Mouse (Mus musculus) stomach, postnatal 0 days (tissue): ENCODE results near the gene Arid3b. TPM values are rescaled to one million over a fixed set of nuclear protein-coding genes. Genes with fewer than 3 reads are reported as not detected.

Experiments used
- ATAC-seq: fragments of 200-750 bp; cut with Nextera tagmentation; 2 replicates; pipeline ENCODE4 v1.8.0; 2017; ENCODE audit not compliant: low FRiP score, low TSS enrichment
- DNase-seq: peaks from one replicate; pipeline ENCODE4 v3.0.0-alpha.2; 2016; ENCODE audit warnings: low spot score
- H3K27ac ChIP-seq: fragments of 300-500 bp; sonication (generic); replicated peaks from 2 replicates; pipeline ENCODE4 v1.5.1; 2014; ENCODE audit warnings: mild to moderate bottlenecking, control low read depth
- H3K27me3 ChIP-seq: fragments of 300-500 bp; sonication (generic); 2 replicates; pipeline ENCODE4 v1.6.1; 2014; ENCODE audit warnings: low read length; ENCODE audit not compliant: control insufficient read depth, insufficient read depth
- H3K36me3 ChIP-seq: fragments of 300-500 bp; sonication (generic); 2 replicates; pipeline ENCODE4 v1.6.1; 2014; ENCODE audit warnings: low read length, mixed read lengths; ENCODE audit not compliant: control insufficient read depth, insufficient read depth
- H3K4me1 ChIP-seq: fragments of 300-500 bp; sonication (generic); replicated peaks from 2 replicates; pipeline ENCODE4 v1.6.1; 2014; ENCODE audit warnings: antibody characterized with exemption; ENCODE audit not compliant: control insufficient read depth, insufficient read depth
- H3K4me2 ChIP-seq: fragments of 300-500 bp; sonication (generic); replicated peaks from 2 replicates; pipeline ENCODE4 v1.6.1; 2014; ENCODE audit warnings: low read depth, mild to moderate bottlenecking, control low read depth, moderate library complexity
- H3K4me3 ChIP-seq: fragments of 300-500 bp; sonication (generic); 2 replicates; pipeline ENCODE4 v1.5.1; 2014; ENCODE audit warnings: low read depth, low read length, control low read depth
- H3K9ac ChIP-seq: fragments of 300-500 bp; sonication (generic); 2 replicates; pipeline ENCODE4 v1.6.1; 2014; ENCODE audit warnings: mild to moderate bottlenecking, low read length, control low read depth, mixed read lengths
- H3K9me3 ChIP-seq: fragments of 300-500 bp; sonication (generic); 2 replicates; pipeline ENCODE4 v1.6.1; 2016; ENCODE audit warnings: low read length; ENCODE audit not compliant: control insufficient read depth
- CTCF ChIP-seq: IDR thresholded peaks from 2 replicates; pipeline ENCODE4 v1.5.1; 2016; ENCODE audit warnings: antibody characterized with exemption, low read depth, mild to moderate bottlenecking, moderate library complexity
- EP300 ChIP-seq: optimal IDR thresholded peaks from 2 replicates; pipeline ENCODE3; 2016; ENCODE audit warnings: antibody characterized with exemption
- WGBS: fragments of 180-500 bp; shearing (Covaris S2); extraction: QIAGEN DNeasy Blood & Tissue Kit; methylation state at CpG from one replicate; pipeline ENCODE4 v1.1.7; 2014; 5-methylcytosine and 5-hydroxymethylcytosine counted together
- polyA plus RNA-seq: library from polyadenylated mRNA; unstranded; fragments of >200 nt; fragmentation: Nextera tagmentation; extraction: Ambion mirVana; gene quantifications from 2 replicates; pipeline ENCODE4 v1.2.1, GENCODE M21; 2015

The Arid3b gene
- polyA plus RNA-seq, 1 experiment from 2014 or later: 3.0 TPM

DNA sequence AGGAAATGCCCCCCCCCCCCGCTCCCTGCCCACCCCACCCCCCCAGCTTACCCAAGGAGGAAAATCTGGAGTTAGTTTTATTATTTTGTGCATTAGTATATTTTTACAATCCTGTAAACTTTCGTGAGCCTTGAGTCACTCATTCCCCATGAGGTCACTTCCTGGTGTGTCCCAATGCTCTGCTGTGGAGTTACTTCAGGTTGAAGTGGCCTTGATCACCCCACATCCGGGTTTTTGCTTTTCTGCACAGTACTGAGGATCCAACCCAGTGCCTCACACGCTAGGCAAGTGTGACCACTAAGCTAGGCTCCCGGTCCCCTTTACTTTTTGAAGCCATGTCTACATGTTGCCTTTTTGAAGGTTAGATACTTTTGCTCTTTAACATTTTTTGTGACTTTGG, 37.5 kb upstream of the Arid3b start:
- WGBS: 65% methylated on average over 5 of the region's 5 CpGs
- Histone ChIP-seq H3K9me3 (no peaks in the 10 kb centered on the region), H3K4me2 (no peak overlapping the region), H3K27me3 (no peaks in the 10 kb centered on the region), H3K27ac (no peak overlapping the region), H3K9ac (no peak overlapping the region), H3K4me3 (no peak overlapping the region), H3K36me3 (no peaks in the 10 kb centered on the region), H3K4me1 (no peaks in the 10 kb centered on the region)
- TF ChIP-seq EP300 (no peak), CTCF (no peak)
- DNase-seq: no peak
- ATAC-seq: no peak

DNA sequence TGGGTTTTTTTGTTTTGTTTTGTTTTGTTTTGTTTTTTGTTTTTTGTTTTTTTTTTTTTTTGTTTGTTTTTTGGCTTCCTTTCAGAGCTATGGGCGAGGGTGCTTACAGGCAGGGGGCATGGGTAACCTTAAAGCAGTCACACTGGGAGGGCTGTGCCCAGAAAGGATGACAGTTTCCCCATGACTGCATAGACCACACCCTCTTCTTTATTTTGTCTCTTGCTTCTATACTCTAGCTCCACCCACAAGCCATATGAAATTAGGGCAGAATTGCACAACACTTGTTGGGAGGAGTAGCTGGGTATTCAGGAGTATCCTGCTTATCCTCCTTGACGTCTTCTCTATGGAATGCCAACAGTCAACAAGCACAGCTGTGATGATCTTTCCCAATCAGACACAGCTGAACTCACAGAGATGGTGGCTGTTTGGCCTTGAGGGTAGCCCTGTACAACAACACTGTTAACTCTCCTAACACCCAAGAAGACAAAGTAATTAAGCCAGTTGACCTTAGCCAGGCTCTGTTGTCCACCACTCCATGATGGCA, 33.8 kb upstream of the Arid3b start:
- peak; percentile 87 for TF ChIP-seq EP300
- TF ChIP-seq CTCF: no peak
- WGBS: 46% methylated on average over 2 of the region's 2 CpGs
- H3K27me3 ChIP-seq: no peaks in the 10 kb centered on the region

DNA sequence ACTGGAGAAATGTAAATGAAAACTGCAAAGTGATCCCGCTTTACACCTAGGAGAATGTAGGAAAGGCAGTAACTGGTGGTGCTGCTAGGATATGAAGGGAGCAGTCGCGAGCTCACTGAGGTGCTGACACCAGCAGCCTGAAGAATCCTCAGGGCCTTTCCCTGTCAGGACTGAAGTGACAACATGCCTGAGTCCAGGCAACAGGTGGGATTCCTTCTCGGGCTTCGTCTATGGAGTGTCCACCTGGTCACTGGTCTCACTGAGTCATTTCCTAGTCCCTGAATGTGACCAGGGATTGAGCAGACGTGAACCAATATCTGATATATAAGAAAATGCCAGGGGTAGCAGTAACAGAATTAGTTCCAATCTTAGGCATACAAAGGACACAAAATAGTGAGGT, 32.2 kb upstream of the Arid3b start:
- no peak overlapping the region for H3K27ac ChIP-seq
- no peaks in the 10 kb centered on the region for H3K4me1 ChIP-seq
- no peaks in the 10 kb centered on the region for H3K36me3 ChIP-seq
- ATAC-seq: no peak
- H3K4me2 ChIP-seq: no peak overlapping the region
- WGBS: 81% methylated on average over 6 of the region's 6 CpGs
- TF ChIP-seq EP300 (no peak), CTCF (no peak)
- no peaks in the 10 kb centered on the region for H3K27me3 ChIP-seq
- DNase-seq: no peak
- H3K9ac ChIP-seq: no peak overlapping the region
- no peaks in the 10 kb centered on the region for H3K9me3 ChIP-seq
- no peak overlapping the region for H3K4me3 ChIP-seq

More for the DNA sequence above, 33.8 kb upstream of the Arid3b start:
- ATAC-seq: no peak; the same call in 1 of the 2 replicates
- H3K36me3 ChIP-seq: no peaks in the 10 kb centered on the region
- no peaks in the 10 kb centered on the region for H3K9me3 ChIP-seq
- H3K4me2 ChIP-seq: no peak overlapping the region
- no peak overlapping the region for H3K4me3 ChIP-seq
- no peaks in the 10 kb centered on the region for H3K4me1 ChIP-seq
- H3K27ac ChIP-seq: 0 out of 2 replicates have a peak overlapping the region, but pooled peaks have one; percentile 45
- H3K9ac ChIP-seq: no peak overlapping the region
- no peak for DNase-seq

DNA sequence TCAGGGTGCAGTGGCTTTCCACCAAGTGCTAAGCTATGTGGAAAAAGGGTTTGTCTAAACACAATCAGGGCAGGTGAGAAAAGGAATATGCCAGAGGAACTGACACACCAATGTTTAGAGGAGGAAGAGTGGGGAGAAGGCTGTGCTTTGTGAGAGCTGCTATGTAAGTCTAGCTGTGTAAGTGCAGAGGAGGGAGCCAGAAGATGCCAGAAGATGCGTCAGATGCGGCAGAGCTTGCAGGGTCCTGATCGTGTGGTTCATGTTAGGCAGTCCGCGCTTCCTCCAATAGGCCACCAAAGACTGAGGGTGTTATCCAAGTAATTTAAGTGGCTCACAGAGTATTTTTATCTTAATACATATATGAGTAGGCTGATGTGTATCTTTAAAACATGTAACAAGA, 31.3 kb upstream of the Arid3b start:
- Histone ChIP-seq H3K27ac (no peak overlapping the region), H3K4me1 (no peaks in the 10 kb centered on the region), H3K36me3 (no peaks in the 10 kb centered on the region), H3K9me3 (no peaks in the 10 kb centered on the region), H3K4me3 (no peak overlapping the region), H3K9ac (no peak overlapping the region), H3K27me3 (no peaks in the 10 kb centered on the region), H3K4me2 (no peak overlapping the region)
- TF ChIP-seq EP300 (no peak), CTCF (no peak)
- no peak for DNase-seq
- WGBS: 82% methylated on average over 5 of the region's 5 CpGs
- ATAC-seq: no peak

GRCm38 (mm10) chr9:57867236-57867635, 30.6 kb upstream of the Arid3b start:
- Histone ChIP-seq H3K27me3 (no peaks in the 10 kb centered on the region), H3K9me3 (no peaks in the 10 kb centered on the region), H3K27ac (no peak overlapping the region), H3K4me2 (no peak overlapping the region), H3K36me3 (no peaks in the 10 kb centered on the region), H3K4me3 (no peak overlapping the region), H3K9ac (no peak overlapping the region), H3K4me1 (no peaks in the 10 kb centered on the region)
- DNase-seq (no peak), ATAC-seq (no peak)
- TF ChIP-seq EP300 (no peak), CTCF (no peak)
- 73% methylated on average over 4 of the region's 4 CpGs for WGBS

DNA sequence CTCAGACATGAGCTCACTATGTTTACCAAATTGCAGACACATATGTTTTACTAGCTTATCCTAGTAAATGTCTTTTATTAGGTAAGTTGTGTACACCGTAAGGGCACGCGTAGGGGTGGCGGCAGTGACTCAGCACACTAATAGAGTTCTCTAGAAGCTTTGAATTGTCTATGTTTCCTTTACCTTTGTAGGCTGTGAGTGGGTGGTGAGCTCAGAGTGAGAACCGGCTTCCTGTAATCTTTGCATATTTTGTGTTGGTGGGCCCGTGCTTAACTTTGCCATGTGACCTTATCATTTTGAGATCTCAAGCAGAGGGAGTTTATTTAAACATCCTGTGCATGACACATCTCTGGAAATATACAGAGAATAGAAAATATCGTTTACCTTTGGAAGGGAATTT, 29.9 kb upstream of the Arid3b start:
- 35% methylated on average over 7 of the region's 7 CpGs for WGBS
- no peak overlapping the region for H3K27ac ChIP-seq
- H3K4me3 ChIP-seq: no peak overlapping the region
- ATAC-seq (peak; percentile 69), DNase-seq (peak; percentile 20)
- no peaks in the 10 kb centered on the region for H3K4me1 ChIP-seq
- no peaks in the 10 kb centered on the region for H3K27me3 ChIP-seq
- TF ChIP-seq CTCF (no peak), EP300 (no peak)
- no peak overlapping the region for H3K4me2 ChIP-seq
- H3K9me3 ChIP-seq: no peaks in the 10 kb centered on the region
- no peaks in the 10 kb centered on the region for H3K36me3 ChIP-seq
- no peak overlapping the region for H3K9ac ChIP-seq
